Mouse (Mus musculus) retina, adult 2 months (tissue): ENCODE measurements at regions not wholly inside any gene's neighbourhood (a gene's known extent, or its start where the extent isn't known, plus 50 kb on each side); places are given as distances from the start of the nearest gene placed in this dataset.

Experiments used
- DNase-seq: peaks from one replicate; pipeline ENCODE4 v3.0.0-alpha.2; 2012; ENCODE audit warnings: low read depth, low spot score

GRCm38 (mm10) chr15:56158726-56159125, 1318.7 kb downstream of the Slc22a22 start:
- DNase-seq, result no peak

- no peak for DNase-seq
These were observed 1338.0 kb downstream of the Slc22a22 start for GRCm38 (mm10) chr15:56139451-56139850.

- DNase-seq, result no peak
These were observed 1340.9 kb downstream of the Slc22a22 start for GRCm38 (mm10) chr15:56136420-56136970.

- no peak for DNase-seq
These were observed 1349.4 kb downstream of the Slc22a22 start for GRCm38 (mm10) chr15:56128029-56128428.

- DNase-seq, result no peak
These were observed 1357.9 kb downstream of the Slc22a22 start for GRCm38 (mm10) chr15:56119287-56120065.

GRCm38 (mm10) chr15:56108313-56108712, 1369.1 kb downstream of the Slc22a22 start:
- DNase-seq, result no peak

- DNase-seq, result no peak
These were observed 1369.7 kb downstream of the Slc22a22 start for GRCm38 (mm10) chr15:56107719-56108118.

GRCm38 (mm10) chr15:56100133-56100735, 1377.2 kb downstream of the Slc22a22 start:
- DNase-seq, result no peak

GRCm38 (mm10) chr15:56077838-56078567, 1399.4 kb downstream of the Slc22a22 start:
- no peak for DNase-seq

GRCm38 (mm10) chr15:56077081-56077480, 1400.3 kb downstream of the Slc22a22 start:
- DNase-seq, result no peak

- DNase-seq, result no peak
These were observed 1400.7 kb downstream of the Slc22a22 start for GRCm38 (mm10) chr15:56076680-56077079.

GRCm38 (mm10) chr15:56069511-56069910, 1407.9 kb downstream of the Slc22a22 start:
- DNase-seq, result no peak

- no peak for DNase-seq
These were observed 1410.2 kb downstream of the Slc22a22 start for GRCm38 (mm10) chr15:56067214-56067613.

GRCm38 (mm10) chr15:56066540-56066939, 1410.9 kb downstream of the Slc22a22 start:
- no peak for DNase-seq

- DNase-seq, result peak; percentile 13
These were observed 1411.4 kb downstream of the Slc22a22 start for GRCm38 (mm10) chr15:56065872-56066534.

- no peak for DNase-seq
These were observed 1414.8 kb downstream of the Slc22a22 start for GRCm38 (mm10) chr15:56062576-56062975.

- no peak for DNase-seq
These were observed 1416.1 kb downstream of the Slc22a22 start for GRCm38 (mm10) chr15:56061326-56061725.

GRCm38 (mm10) chr15:56050716-56051115, 1426.7 kb downstream of the Slc22a22 start:
- no peak for DNase-seq

GRCm38 (mm10) chr15:56047832-56048231, 1429.6 kb downstream of the Slc22a22 start:
- DNase-seq, result no peak

- DNase-seq, result peak; percentile 30
These were observed 1430.5 kb downstream of the Slc22a22 start for GRCm38 (mm10) chr15:56046679-56047532.
